Mouse (Mus musculus) liver, postnatal 0 days (tissue): ENCODE results near the gene Ehbp1l1.

ENCODE experiments used
- CTCF ChIP-seq: sonication (generic); IDR thresholded peaks from 2 replicates; pipeline ENCODE4 v1.5.1; 2016; ENCODE audit warnings: antibody characterized with exemption, low read depth
- EP300 ChIP-seq: IDR thresholded peaks from 2 replicates; pipeline ENCODE4 v1.6.1; 2016; ENCODE audit warnings: antibody characterized with exemption, low read depth, mild to moderate bottlenecking

DNA sequence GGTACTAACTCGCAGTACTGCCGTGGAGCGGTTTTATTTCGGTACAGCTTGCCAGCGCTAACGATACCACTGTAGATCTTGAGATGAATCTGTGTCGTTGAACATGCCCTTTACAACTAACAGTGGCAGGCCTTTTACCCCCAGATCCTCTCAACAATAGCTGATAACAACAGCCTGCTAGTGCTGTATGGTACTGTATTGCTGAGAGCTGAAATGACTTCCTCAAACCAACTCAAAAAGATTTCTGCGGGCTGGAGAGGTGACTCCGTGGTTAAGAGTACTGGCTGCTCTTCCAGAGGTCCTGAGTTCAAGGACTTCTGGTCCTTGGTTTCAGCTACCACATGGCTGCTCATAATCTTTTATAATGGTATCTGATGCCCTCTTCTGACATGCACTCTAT, 8.2 kb upstream of the Ehbp1l1 start:
- TF ChIP-seq CTCF: no peak
- TF ChIP-seq EP300: no peak
